Mouse (Mus musculus) bone marrow macrophage, adult 2 months (primary cell): Measurements from ENCODE around the gene Vps13d. TPM values are rescaled to one million over a fixed set of nuclear protein-coding genes. Genes with fewer than 3 reads are reported as not detected.

Experiments used
- H3K27ac ChIP-seq: 2 replicates; pipeline ENCODE4 v1.5.1; 2012; ENCODE audit warnings: low read depth, low read length; ENCODE audit not compliant: insufficient read depth
- H3K4me1 ChIP-seq: 2 replicates; pipeline ENCODE4 v1.6.1; 2012; ENCODE audit warnings: low read length; ENCODE audit not compliant: control insufficient read depth, insufficient read depth
- H3K4me3 ChIP-seq: 2 replicates; pipeline ENCODE4 v1.5.1; 2012; ENCODE audit warnings: mild to moderate bottlenecking, low read length, moderate library complexity; ENCODE audit not compliant: insufficient read depth
- CTCF ChIP-seq: IDR thresholded peaks from 2 replicates; pipeline ENCODE4 v1.5.1; 2012; ENCODE audit warnings: low read depth, mild to moderate bottlenecking, low read length, moderate library complexity
- POLR2A ChIP-seq: IDR thresholded peaks from 2 replicates; pipeline ENCODE4 v1.6.1; 2012; ENCODE audit warnings: mild to moderate bottlenecking, low read depth, low read length, borderline replicate concordance
- polyA plus RNA-seq: library from polyadenylated mRNA; stranded (reverse); fragments of >200 nt; gene quantifications from 2 replicates; pipeline ENCODE4 v1.2.4, GENCODE M21; 2012; ENCODE audit not compliant: missing spikeins, insufficient read depth, insufficient read length

The Vps13d gene
- polyA plus RNA-seq, 1 experiment: 44.8 TPM

DNA sequence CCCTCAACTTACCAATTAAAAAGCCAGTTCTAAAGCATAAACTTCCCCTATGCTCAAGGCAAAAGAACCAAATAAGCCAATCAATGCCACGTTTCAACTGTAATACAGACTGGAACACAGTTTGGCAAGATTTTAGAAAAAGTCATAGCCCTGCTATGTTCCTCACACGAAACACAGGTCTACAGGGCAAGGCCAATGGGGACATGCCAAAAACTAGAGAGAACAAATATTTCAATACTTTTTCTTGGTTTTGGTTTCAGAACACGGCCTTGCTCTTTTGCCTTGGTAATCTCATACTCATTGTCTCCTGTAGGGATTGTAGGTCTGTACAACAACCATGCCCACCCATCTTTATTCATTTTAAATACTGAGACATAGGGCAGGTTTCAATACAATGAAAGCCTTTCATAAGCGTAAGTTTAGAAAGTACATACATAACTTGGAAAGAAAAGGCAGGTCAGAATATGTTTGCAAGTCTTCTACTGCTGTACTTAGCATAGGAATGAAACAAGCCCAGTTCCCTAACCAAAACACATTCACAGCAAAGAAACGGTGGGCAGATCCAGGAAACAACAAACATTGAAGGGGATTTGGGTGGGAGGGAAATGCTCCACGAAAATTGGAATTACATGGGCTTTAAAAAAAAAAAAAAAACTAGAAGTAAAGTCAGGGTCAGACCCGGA is 128.3 kb downstream of the Vps13d start:
- H3K27ac ChIP-seq: no peak overlapping the region
- no peak for TF ChIP-seq CTCF
- no peak for TF ChIP-seq POLR2A
- no peak overlapping the region for H3K4me3 ChIP-seq
- H3K4me1 ChIP-seq: peaks cover 7% of the 10 kb centered on the region

DNA sequence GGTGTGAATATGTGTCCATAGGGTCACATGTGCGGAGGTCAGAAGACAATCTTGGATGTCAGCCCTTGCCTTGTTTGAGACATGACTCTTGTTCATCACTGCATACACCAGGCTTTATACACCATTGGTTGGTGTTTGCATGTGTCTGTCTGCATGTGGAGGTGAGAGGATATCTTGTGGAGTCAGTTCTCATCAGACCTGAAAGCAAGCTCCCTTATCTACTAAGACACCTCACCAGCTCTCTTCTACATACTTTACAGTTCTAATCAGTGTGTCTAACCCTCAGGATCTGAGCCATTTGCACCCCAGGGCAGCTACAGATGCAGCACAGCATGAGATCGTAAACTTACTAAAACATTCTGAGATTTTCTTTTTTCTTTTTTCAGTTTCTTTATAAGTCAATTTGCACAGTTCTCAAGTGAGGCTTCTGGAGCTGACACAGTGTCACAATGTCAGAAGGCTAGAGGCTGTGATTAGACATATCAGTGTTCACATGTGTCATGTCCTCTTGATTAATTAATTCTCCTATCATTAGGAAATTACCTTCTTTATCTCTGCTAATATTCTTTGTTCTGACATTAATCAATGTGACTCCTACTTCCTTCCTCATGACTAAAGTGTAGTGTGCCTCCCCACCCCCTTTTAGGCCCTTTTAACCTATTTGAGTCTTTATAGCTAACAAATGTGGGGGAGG is 135.9 kb downstream of the Vps13d start:
- no peak overlapping the region for H3K27ac ChIP-seq
- no peaks in the 10 kb centered on the region for H3K4me1 ChIP-seq
- no peak overlapping the region for H3K4me3 ChIP-seq
- TF ChIP-seq CTCF: no peak

- TF ChIP-seq CTCF (no peak), POLR2A (no peak)
- H3K4me1 ChIP-seq: peaks cover 4% of the 10 kb centered on the region
- H3K4me3 ChIP-seq: no peak overlapping the region
- no peak overlapping the region for H3K27ac ChIP-seq
These were observed 138.5 kb downstream of the Vps13d start for GRCm38 (mm10) chr4:145056346-145056745.

DNA sequence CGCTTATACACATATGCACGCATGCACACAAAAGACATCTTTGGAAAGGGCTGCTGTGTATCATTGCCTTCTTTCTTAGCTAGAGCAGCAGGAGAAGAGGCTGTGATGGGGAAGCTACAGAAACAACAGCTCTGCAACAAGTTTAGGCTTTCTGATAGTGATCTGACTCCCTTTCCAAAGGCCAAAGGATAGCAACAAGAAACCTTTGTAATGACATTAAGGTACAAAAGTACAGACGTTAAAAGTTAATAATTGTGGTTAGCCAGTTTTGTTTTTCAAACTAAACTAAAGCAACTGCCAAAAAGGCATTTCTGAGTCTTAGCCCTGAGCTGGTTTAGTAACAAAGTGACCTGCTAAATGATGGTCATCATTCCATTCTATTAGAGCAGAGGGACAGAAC is 139.0 kb downstream of the Vps13d start:
- Histone ChIP-seq H3K4me1 (peaks cover 7% of the 10 kb centered on the region), H3K4me3 (no peak overlapping the region), H3K27ac (no peak overlapping the region)
- TF ChIP-seq POLR2A (no peak), CTCF (no peak)

DNA sequence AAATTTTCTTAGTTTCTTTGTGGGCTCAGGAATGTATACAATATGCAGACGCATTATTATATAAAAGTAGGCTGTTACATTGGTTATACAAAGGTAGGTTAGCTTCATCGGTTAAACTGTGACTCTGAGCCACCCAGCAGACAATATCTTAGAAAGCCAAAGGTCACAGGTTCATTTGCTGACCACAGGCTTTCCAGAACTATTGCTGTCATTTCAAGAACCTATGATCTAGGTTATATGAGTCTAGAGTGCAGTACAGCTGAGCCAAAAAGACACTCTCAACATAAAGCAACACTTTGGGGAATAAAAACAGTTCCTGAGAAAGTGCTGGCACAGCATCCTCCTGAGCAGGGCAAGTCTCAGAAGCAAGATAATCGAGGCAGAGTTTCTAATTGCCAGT is 140.4 kb downstream of the Vps13d start:
- no peak for TF ChIP-seq CTCF
- no peak for TF ChIP-seq POLR2A
- Histone ChIP-seq H3K4me1 (peaks cover 19% of the 10 kb centered on the region), H3K4me3 (no peak overlapping the region), H3K27ac (no peak overlapping the region)

DNA sequence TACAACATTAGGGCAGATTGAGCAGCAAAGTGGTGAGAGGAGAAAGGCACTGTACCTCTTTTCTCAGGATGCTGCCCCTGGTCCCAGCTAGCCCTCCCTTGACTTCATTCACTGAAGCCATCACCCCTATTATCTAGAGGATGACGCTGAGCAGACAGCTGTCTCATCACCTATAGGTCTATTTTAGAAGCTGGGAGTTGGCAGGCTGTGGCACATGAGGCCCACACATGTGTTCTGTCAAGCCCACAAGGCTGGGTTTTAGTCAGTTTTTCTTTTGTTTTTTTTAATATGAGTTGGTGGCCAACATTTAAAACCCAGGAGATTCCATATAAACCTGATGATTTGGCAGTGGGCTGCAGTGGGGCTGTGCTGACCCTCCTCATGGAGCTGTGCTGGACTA is 142.1 kb downstream of the Vps13d start:
- TF ChIP-seq POLR2A: no peak
- no peak for TF ChIP-seq CTCF
- Histone ChIP-seq H3K27ac (no peak overlapping the region), H3K4me3 (no peak overlapping the region), H3K4me1 (peaks cover 29% of the 10 kb centered on the region)

DNA sequence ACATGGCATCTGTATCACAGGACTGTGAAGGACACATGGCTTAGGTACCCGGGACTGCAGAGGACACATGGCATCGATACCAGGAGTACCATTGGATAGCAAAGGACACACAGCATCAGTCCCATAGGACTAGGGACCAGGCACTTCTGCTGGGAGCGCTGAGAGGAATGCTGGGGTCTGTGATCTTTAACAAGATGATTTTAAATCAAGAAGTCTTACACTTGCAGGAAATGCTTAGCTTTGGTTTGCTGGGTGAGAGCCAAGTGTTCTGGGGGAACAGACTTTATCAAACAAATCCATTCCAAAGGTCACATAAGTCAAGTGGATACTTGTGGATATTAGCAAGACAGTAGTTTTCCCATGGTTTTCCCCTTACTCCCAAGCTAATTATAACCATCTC is 142.5 kb downstream of the Vps13d start:
- H3K4me3 ChIP-seq: no peak overlapping the region
- H3K27ac ChIP-seq: no peak overlapping the region
- peaks cover 29% of the 10 kb centered on the region for H3K4me1 ChIP-seq
- TF ChIP-seq POLR2A: no peak

DNA sequence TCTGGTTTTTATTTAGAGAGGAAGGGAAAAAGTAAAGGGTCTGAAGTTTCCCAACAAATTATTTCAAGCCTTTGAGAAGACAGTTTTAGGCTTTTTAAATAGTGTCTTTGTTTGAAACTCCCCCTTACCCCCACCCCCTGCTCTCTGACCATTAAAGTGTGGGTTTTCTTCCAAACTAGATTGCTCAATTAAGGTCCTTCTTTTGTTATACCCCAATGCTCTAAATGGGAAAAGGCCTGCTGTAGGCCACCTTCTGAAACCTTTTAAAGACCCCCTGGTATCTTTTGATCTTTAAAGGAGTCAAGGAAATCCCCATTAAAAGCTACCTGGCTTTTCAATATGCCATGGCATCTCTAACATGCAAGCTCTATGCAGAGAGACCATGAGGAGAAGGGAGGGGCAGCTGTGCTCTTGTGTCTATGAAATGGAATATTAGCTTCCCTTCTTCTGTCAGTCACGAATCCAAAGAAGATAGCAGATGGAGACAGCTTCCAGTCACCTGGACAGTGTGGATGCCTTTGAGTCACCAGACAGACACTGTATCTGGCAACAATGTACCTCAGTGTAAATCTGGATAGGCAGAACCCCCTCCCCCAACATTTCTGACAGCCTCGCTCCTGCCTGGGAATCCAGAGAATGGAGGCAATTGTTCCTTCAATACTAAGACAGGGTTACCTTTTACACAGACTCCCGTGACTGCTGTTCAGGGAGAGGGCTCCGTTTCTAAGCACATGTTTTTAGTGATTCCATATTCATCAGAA is 143.4 kb downstream of the Vps13d start:
- TF ChIP-seq CTCF: no peak
- no peak for TF ChIP-seq POLR2A
- Histone ChIP-seq H3K4me1 (peaks cover 29% of the 10 kb centered on the region), H3K4me3 (no peak overlapping the region), H3K27ac (peak overlapping the region; percentile 41; the same call in 1 of the 2 replicates)

DNA sequence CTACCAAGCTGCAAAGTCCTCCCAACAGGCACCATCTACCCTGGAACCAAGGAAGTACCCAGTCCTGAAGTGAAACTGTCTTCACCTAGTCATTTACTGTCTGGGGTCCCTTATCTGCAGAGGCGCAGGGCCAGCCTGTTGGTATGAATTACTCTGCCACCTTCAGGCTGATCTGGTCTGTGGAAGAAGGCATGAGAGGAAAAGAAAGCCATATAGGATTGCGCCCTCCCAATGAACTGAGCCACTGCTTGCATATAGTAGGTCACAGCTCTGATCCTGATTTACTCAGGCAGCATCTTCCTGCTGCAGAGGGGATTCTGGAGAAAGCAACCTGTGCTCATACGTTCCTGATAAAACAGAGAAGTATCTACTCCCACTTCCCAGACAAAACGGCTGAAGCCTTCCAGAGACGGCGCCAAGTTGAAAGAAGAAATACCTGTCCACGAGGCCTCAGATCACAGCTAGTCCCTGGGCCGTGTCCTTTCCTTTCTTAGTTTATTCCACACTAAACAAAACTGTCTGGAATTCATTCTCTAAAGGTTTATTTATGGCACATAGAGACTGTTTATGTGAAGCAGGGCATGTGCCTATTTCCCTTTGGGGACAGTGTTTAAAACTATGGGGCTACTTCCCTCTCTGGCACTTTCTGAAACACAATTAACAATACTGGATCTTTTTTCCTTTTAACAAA is 144.1 kb downstream of the Vps13d start:
- Histone ChIP-seq H3K4me3 (no peak overlapping the region), H3K4me1 (peaks cover 29% of the 10 kb centered on the region), H3K27ac (peak overlapping the region; percentile 69)
- no peak for TF ChIP-seq POLR2A
- TF ChIP-seq CTCF: 0 out of 2 replicates have a peak, but pooled peaks have one; percentile 11
